Mouse (Mus musculus) left cerebral cortex, adult 2 months (tissue): ENCODE measurements around the gene Slc26a6. TPM values are rescaled to one million over a fixed set of nuclear protein-coding genes. Genes with fewer than 3 reads are reported as not detected.

Experiments used
- DNase-seq, 2 experiments: peaks; one replicate each; pipeline ENCODE4 v3.0.0; 2021 to 2022; ENCODE audit warnings: low spot score in 2 of 2, mixed read lengths in 1 of 2; ENCODE audit errors: extremely low spot score in 1 of 2
- H3K27ac ChIP-seq: fragments of 200-600 bp; 2 replicates; pipeline ENCODE4 v1.8.1; 2022
- H3K4me3 ChIP-seq: fragments of 200-600 bp; 2 replicates; pipeline ENCODE4 v1.8.1; 2022
- CTCF ChIP-seq: fragments of 200-600 bp; IDR thresholded peaks from 2 replicates; pipeline ENCODE4 v1.8.1; 2022; ENCODE audit warnings: antibody characterized with exemption, mild to moderate bottlenecking, moderate library complexity
- intact Hi-C: fragments of 180-260 bp; cut with DNase I; formaldehyde crosslinking; loops from one replicate; pipeline ENCODE4 v1.15.1; 2025
- microRNA-seq, 2 experiments: library from miRNA; unstranded; fragments of <30 nt; microRNA quantifications; one replicate each; pipeline ENCODE4 v1.2.0; 2021
- total RNA-seq, 2 experiments: library from RNA; stranded (reverse); gene quantifications; 2 replicates each; pipeline ENCODE4 v1.2.3; 2021

Slc26a6 gene
- total RNA-seq, 2 experiments from 2014 or later: 17.1 to 17.8 TPM

DNA sequence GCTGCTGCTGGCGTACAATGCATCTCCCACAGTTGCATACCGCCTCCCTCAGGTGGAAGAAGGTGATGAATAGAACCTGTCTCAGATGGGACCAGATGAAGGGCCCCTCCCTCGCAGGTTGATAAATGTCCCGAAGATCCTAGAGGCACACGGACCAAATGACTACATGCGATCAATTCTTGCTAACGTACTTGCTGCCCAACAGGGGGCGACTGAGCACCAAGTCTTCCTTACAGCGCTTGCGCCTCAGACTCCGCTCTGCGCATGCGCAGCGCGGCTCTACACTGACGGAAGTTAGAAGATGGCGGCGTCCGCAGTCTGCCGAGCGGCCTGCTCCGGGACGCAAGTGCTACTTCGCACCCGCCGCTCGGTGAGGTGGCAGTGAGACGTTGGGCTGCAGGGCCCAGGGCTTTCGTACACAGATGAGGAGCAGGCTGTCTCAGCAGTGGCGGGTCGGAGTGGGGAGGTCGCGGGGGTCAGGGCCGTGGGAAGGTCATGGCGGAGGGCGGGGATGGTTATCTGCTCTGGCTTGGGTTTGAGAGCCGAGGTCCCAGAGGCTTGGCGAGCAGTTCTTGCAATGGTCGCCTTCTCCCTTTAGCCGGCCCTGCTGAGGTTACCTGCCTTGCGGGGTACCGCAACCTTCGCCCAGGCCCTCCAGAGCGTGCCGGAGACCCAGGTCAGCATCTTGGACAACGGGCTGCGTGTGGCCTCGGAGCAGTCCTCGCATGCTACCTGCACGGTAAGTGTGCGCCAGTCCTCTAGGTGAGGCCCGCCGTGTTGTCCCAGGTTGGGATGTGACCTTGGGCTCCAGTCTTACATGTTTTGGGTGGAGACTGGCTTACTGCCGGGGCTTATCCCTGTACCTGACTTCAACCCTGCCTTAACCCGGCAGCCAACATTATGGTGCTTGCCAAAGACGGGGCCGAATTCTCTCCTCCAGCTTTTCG, 83.6 kb downstream of the Slc26a6 start, which contains the start of gene Uqcrc1:
TSS of gene Uqcrc1 (plus strand) at position 216 of the 947 bp plus-strand sequence.
- TF ChIP-seq CTCF: peak; percentile 97
- peak; percentile 95 for DNase-seq
- intact Hi-C loops: loop anchor here (5.0 kb wide), 1 partner anchor 184 kb away; no protein-coding TSS in a partner anchor
- Histone ChIP-seq H3K27ac (peak within 1 kb of the TSS; percentile 95), H3K4me3 (peak within 1 kb of the TSS; percentile 55)

DNA sequence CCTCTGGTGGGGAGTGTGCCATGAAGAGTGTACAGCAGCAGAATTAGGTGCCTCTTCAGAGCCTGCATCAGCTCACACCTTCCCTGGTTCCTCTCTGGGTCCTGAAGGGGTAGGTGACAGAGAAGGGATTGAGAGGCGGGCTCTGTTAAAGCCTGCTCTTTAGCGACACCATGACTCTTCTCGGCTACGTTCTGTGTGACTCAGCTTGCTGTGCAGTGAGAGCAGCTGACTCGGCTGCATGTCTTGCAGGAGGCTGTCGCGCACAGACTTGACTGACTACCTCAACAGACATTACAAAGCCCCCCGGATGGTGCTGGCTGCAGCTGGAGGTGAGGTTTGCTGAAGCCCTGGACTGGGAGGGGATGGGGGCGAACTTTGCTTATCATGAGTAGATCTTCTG, 92.0 kb downstream of the Slc26a6 start:
- TF ChIP-seq CTCF: no peak
- DNase-seq: no peak
- Histone ChIP-seq H3K4me3 (no peak overlapping the region), H3K27ac (no peak overlapping the region)
- intact Hi-C loops: loop anchor here (5.0 kb wide), 1 partner anchor 122 kb away; no protein-coding TSS in a partner anchor

DNA sequence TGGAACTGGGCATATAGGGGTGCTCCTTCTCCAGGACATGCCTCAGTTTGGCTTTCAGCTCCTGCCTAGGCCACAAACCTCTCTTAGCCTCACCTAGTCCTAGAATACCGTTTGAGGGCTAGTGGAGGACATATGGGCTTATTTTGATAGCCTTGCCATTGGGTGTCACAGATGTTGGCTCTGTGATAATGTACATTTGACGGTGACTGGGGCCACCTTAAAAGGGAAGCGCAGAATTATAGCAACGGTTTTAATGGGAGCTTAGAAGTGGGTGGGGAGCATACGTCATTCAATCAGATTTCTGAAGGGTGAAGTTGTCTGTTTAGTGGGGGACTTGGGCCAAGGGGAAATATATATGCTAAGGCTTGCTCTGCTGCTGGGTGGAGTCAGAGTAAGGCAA, 92.5 kb downstream of the Slc26a6 start:
- no peak overlapping the region for H3K4me3 ChIP-seq
- intact Hi-C loops: loop anchor here (5.0 kb wide), 1 partner anchor 122 kb away; no protein-coding TSS in a partner anchor
- no peak for DNase-seq
- no peak overlapping the region for H3K27ac ChIP-seq
- TF ChIP-seq CTCF: no peak

DNA sequence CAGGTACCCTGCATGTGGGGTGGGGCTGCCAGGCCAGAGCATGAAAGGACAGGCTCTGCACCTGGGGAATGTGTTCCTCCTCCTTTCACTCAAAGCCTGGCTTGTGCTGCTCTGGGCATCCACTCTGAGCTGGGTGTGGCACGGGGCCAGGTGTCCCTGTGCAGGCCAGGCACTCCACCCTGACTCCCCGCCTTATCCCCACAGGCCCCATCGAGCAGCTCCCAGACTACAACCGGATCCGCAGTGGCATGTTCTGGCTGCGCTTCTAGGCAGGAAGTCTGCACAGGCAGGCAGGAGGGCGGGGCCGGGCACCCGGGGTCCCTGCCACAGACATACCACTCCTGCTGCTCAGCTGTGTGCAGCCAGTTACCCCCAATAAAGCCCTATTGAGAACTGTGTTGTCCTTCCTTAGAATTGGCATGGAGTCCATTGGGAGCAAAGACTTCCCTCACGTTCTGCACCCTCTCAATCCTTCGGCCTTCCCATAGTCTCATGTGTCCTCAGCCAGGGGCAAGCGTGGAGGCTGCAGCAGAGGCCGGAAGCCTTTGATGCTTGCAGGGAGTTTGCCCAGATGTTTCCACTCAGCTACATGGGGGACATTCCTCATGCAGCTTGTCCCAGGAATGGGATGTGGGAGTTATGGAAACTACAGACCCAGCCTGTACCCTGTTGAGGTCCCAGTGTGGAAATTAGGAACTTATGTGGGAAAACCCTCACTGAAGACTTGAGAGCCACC, 96.3 kb downstream of the Slc26a6 start:
- Histone ChIP-seq H3K4me3 (no peak overlapping the region), H3K27ac (no peak overlapping the region)
- DNase-seq: no peak
- intact Hi-C loops: loop anchor here (5.0 kb wide), 1 partner anchor 118 kb away; no protein-coding TSS in a partner anchor
- TF ChIP-seq CTCF: no peak

DNA sequence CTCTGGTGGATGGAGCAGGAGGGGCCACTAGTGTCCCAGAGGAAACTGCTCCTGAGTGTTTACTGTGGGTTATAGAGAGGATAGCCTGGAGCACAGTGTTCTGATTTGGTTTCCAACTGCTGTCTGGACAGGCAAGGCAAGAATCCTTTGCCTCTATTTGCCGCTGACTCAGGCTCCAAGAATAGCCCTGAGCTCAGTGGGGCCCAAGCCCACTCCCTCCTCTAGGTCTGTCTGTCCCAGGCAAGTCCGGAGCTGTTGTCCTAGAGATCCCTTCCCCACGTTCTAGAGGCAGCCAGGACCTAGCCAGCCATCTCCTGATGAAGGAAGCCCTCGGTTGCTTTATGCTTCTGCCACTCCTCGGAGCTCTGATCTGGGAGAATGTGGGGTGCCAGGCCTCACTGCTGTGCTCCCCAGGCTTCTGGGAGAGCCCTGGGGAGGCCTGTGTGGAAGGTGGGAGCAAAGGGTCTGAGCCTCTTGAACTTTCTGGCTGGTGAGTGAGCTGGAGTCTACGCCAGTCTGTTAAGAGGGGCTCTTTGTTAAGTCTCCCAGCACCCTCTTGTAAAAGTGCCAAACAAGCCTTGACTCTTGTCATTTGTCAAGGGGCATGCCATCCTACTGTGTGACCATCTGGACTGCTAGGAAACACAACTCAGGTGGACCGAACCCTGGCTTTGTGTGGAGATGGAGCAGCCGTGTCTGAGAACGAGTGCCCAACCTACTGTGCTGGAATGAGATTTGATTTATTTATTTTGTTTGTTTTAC, 97.1 kb downstream of the Slc26a6 start:
- Histone ChIP-seq H3K27ac (no peak overlapping the region), H3K4me3 (no peak overlapping the region)
- TF ChIP-seq CTCF: no peak
- DNase-seq: no peak
- intact Hi-C loops: loop anchor here (5.0 kb wide), 1 partner anchor 117 kb away; no protein-coding TSS in a partner anchor

DNA sequence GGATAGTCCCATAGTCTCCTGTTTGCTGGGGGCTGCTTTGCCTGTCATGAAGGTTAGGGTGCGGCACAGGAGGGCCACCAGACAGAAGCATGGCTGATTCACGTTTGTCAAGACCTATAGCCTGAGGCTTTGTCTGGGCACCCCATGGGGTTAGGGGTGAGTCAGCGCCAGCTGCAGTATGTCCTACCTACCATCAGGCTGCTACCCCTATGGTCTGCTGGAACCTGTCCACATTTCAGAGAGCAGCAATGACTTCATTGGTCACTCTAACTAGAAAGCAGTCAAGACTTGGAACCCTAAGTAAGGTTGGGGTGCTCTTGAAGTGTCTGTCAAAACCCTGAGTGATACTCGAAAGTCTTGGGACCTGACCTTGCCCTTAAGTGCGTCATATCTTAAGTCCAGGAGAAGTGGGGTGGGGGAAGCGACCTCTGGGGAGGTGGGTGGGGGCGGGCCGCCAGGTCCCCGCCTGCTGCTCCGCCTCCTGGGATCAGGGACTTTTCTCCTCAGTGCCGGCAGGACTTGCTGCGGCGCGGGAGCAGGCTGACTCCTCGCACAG, 100.1 kb downstream of the Slc26a6 start, which contains the start of gene Col7a1:
TSS of gene Col7a1 (plus strand) at position 506 of the 556 bp plus-strand sequence.
- Histone ChIP-seq H3K4me3 (no peak within 1 kb of the TSS), H3K27ac (no peak within 1 kb of the TSS)
- intact Hi-C loops: no loop called here
- no peak for TF ChIP-seq CTCF
- no peak for DNase-seq

DNA sequence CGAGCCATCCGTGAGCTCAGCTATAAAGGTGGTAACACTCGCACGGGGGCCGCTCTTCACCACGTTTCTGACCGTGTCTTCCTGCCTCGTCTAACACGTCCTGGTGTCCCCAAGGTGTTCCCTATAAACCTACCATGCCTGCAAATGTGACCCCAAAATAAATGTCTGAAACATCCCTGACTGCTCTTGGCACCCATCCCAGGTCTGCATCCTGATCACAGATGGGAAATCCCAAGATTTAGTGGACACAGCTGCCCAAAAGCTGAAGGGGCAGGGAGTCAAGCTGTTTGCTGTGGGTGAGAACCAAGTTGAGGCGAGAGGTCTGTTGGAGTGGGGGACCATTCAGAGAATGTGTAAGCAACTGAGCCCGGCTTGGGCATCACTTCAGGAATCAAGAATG, 102.2 kb downstream of the Slc26a6 start:
- no peak overlapping the region for H3K4me3 ChIP-seq
- intact Hi-C loops: no loop called here

DNA sequence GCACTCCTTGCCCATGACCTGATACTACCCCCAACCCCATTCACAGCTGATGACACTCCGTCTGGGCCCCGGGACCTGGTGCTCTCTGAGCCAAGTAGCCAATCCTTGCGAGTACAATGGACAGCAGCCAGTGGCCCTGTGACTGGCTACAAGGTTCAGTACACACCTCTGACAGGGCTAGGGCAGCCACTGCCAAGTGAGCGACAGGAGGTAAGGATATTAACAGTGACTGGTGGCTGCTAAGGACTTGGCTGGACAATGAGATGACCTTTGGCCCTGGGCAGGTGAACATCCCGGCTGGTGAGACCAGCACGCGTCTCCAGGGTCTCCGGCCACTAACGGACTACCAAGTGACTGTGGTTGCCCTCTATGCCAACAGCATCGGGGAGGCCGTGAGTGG, 102.8 kb downstream of the Slc26a6 start:
- no peak for TF ChIP-seq CTCF
- intact Hi-C loops: no loop called here
- no peak overlapping the region for H3K4me3 ChIP-seq
- no peak overlapping the region for H3K27ac ChIP-seq
- no peak for DNase-seq

More for the DNA sequence above, 102.2 kb downstream of the Slc26a6 start:
- no peak for DNase-seq
- no peak overlapping the region for H3K27ac ChIP-seq
- TF ChIP-seq CTCF: no peak

Small RNA genes within 50 kb of the gene (microRNA-seq; reads per million reads assigned to microRNA genes)
- gene Gm23156: 0 reads per million in 2 experiments

Other genes with a start within 250 kb of the Slc26a6 start
- gene Arih2, start 203.9 kb upstream of the Slc26a6 start, total RNA-seq: 10 to 100 TPM; 51.7 to 53.8 TPM
- 10 to 100 TPM; 11.5 to 12.3 TPM for gene Slc25a20, start 191.2 kb upstream of the Slc26a6 start, total RNA-seq
- gene Prkar2a, start 164.0 kb upstream of the Slc26a6 start, total RNA-seq: 10 to 100 TPM; 47.0 to 48.3 TPM
- gene Ip6k2, start 69.5 kb upstream of the Slc26a6 start, total RNA-seq: 100 to 1,000 TPM; 143 to 164 TPM
- gene Nckipsd, start 44.9 kb upstream of the Slc26a6 start, total RNA-seq: 10 to 100 TPM; 64.7 to 68.0 TPM
- gene Celsr3, start 27.0 kb upstream of the Slc26a6 start, total RNA-seq: 10 to 100 TPM; 65.1 to 75.0 TPM
- gene Tmem89, start 61.3 kb downstream of the Slc26a6 start, total RNA-seq: not detected
- 100 to 1,000 TPM; 358 to 364 TPM for gene Uqcrc1, start 83.3 kb downstream of the Slc26a6 start, total RNA-seq
- 1 to 10 TPM; 2.8 to 4.0 TPM for gene Col7a1, start 100.3 kb downstream of the Slc26a6 start, total RNA-seq
- gene Ucn2, start 132.7 kb downstream of the Slc26a6 start, total RNA-seq: under 1 TPM; 0.40 to 0.41 TPM
- gene Pfkfb4, start 138.5 kb downstream of the Slc26a6 start, total RNA-seq: 10 to 100 TPM; 15.8 to 17.7 TPM
- gene Shisa5, start 185.3 kb downstream of the Slc26a6 start, total RNA-seq: 10 to 100 TPM; 71.6 to 77.5 TPM
- 10 to 100 TPM; 11.7 to 15.3 TPM for gene Trex1, start 206.5 kb downstream of the Slc26a6 start, total RNA-seq
- gene Atrip, start 220.8 kb downstream of the Slc26a6 start, total RNA-seq: 10 to 100 TPM; 28.0 to 28.3 TPM
- gene Ccdc51, start 229.2 kb downstream of the Slc26a6 start, total RNA-seq: 1 to 10 TPM; 8.0 to 8.6 TPM
- gene Tma7, start 229.3 kb downstream of the Slc26a6 start, total RNA-seq: 100 to 1,000 TPM; 312 to 332 TPM
- gene Plxnb1, start 242.1 kb downstream of the Slc26a6 start, total RNA-seq: 10 to 100 TPM; 65.0 to 70.5 TPM